Mouse (Mus musculus) forebrain, embryonic 10.5 days (tissue): Measurements from ENCODE around the gene Rab12. TPM values are rescaled to one million over a fixed set of nuclear protein-coding genes. Genes with fewer than 3 reads are reported as not detected.

ENCODE experiments used
- DNase-seq: peaks from one replicate; pipeline ENCODE4 v3.0.0-alpha.2; 2017; ENCODE audit warnings: low spot score; ENCODE audit errors: extremely low spot score
- H3K27ac ChIP-seq: fragments of 300-500 bp; sonication (generic); 2 replicates; pipeline ENCODE4 v1.5.1; 2016; ENCODE audit warnings: mild to moderate bottlenecking
- H3K27me3 ChIP-seq: fragments of 300-500 bp; sonication (generic); 2 replicates; pipeline ENCODE4 v1.6.1; 2016; ENCODE audit warnings: mild to moderate bottlenecking; ENCODE audit not compliant: poor library complexity, severe bottlenecking
- H3K36me3 ChIP-seq: fragments of 300-500 bp; sonication (generic); replicated peaks from 2 replicates; pipeline ENCODE4 v1.6.1; 2016; ENCODE audit warnings: mild to moderate bottlenecking, moderate library complexity
- H3K4me1 ChIP-seq: fragments of 300-500 bp; sonication (generic); 2 replicates; pipeline ENCODE4 v1.6.1; 2016
- H3K4me3 ChIP-seq: fragments of 300-500 bp; sonication (generic); 2 replicates; pipeline ENCODE4 v1.5.1; 2016; ENCODE audit warnings: mild to moderate bottlenecking, moderate library complexity
- H3K9me3 ChIP-seq: fragments of 300-500 bp; sonication (generic); 2 replicates; pipeline ENCODE4 v1.6.1; 2016; ENCODE audit warnings: mild to moderate bottlenecking, moderate library complexity
- WGBS: fragments of 180-500 bp; shearing (Covaris S2); methylation state at CpG from one replicate; pipeline ENCODE4 v1.1.7; 2016; 5-methylcytosine and 5-hydroxymethylcytosine counted together
- polyA plus RNA-seq: library from polyadenylated mRNA; unstranded; fragments of >200 nt; fragmentation: Nextera tagmentation; extraction: Ambion mirVana; gene quantifications from 2 replicates; pipeline ENCODE4 v1.2.1, GENCODE M21; 2016

Rab12 gene
- polyA plus RNA-seq, 1 experiment from 2014 or later: 24.8 TPM

DNA sequence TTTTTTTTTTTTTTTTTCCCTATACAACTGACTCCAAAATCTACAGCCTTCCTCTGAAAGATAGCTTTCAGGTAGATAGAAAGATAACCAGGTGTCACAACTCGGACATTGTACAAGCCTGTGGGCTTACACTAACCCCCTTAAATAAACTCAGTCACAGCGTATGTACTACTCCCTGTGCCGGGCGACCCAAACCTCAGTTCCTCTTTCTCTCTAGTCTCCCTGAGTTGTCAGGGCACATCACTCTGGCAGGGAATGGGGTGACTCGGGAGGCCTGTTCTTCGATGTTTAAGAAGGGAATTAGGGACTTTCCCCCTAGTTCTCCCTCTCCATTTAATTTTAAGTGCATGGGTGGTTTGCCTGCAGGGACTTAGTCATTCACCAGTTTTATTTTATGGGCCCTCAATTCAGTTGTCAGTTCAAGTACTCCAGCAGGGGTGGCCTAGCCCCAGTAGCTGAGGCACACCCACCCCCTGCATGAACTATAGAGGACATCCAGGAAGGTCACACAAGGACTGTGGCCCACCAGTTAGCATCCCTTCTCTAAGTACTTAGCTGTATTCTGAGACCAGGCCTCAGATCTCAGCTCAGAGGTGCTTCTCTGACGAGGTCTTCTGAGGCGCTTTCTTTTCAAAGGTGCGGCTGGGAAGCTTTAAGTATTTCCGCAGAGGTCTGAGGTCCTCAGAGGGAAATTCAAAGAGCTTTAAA, 5.1 kb downstream of the Rab12 start:
- Histone ChIP-seq H3K36me3 (peaks cover 52% of the 10 kb centered on the region), H3K27ac (no peak overlapping the region), H3K4me3 (no peak overlapping the region), H3K9me3 (no peaks in the 10 kb centered on the region), H3K4me1 (peaks cover 23% of the 10 kb centered on the region), H3K27me3 (no peaks in the 10 kb centered on the region)
- DNase-seq: no peak
- 90% methylated on average over 10 of the region's 10 CpGs for WGBS

DNA sequence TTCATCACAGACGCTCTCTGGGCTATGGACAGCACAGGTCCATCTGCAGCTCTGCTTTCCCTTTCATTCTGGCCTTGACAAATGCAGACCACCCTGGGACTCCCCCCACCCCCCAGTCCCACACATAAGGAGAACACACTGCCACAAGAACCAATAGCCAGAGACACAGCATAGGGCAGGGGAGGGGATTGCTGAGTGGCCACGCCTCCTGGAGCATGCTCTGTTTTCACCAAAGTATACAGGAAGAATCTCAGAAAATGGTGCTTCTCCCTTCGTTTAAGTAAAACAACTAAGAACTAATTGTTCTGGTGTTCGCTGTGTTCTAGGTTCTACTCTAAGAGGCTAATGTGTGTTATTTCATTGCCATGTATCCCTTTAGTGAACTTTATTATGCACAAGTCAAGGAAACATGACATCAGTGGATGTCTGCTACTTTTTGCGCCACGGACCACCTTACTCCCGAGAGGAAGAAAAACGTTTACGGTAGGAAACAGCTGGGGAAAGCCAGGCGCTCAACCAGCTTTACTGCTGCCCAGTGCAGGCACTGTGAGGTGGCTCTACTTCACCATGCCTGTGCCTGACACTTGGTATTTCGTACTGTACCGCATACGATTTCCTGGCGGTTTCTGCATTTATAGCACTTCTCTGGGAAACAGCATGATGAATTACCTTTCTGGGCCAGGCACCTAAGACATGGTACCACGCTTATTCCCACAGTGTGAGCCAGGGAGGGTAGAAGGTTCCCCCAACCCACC, 7.2 kb downstream of the Rab12 start:
- H3K4me3 ChIP-seq: no peak overlapping the region
- peaks cover 67% of the 10 kb centered on the region for H3K36me3 ChIP-seq
- 87% methylated on average over 15 of the region's 15 CpGs for WGBS
- H3K9me3 ChIP-seq: no peaks in the 10 kb centered on the region
- no peak for DNase-seq
- H3K4me1 ChIP-seq: peaks cover 7% of the 10 kb centered on the region
- no peak overlapping the region for H3K27ac ChIP-seq
- H3K27me3 ChIP-seq: no peaks in the 10 kb centered on the region

- DNase-seq: no peak
- WGBS: 63% methylated on average over 10 of the region's 10 CpGs
- Histone ChIP-seq H3K4me3 (no peak overlapping the region), H3K9me3 (no peaks in the 10 kb centered on the region), H3K27ac (no peak overlapping the region), H3K27me3 (no peaks in the 10 kb centered on the region), H3K4me1 (0 out of 2 replicates have a peak, but pooled peaks cover 3% of the 10 kb centered on the region), H3K36me3 (peaks cover 68% of the 10 kb centered on the region)
Observed at GRCm38 (mm10) chr17:66510221-66510683, 9.3 kb downstream of the Rab12 start.

- no peaks in the 10 kb centered on the region for H3K9me3 ChIP-seq
- peaks cover 71% of the 10 kb centered on the region for H3K36me3 ChIP-seq
- WGBS: 90% methylated on average over 9 of the region's 9 CpGs
- DNase-seq: no peak
- no peak overlapping the region for H3K4me3 ChIP-seq
- no peaks in the 10 kb centered on the region for H3K27me3 ChIP-seq
- H3K27ac ChIP-seq: no peak overlapping the region
- H3K4me1 ChIP-seq: 0 out of 2 replicates have a peak, but pooled peaks cover 3% of the 10 kb centered on the region
Observed at GRCm38 (mm10) chr17:66507049-66507954, 12.2 kb downstream of the Rab12 start.

GRCm38 (mm10) chr17:66504964-66505363, 14.6 kb downstream of the Rab12 start:
- no peak overlapping the region for H3K4me3 ChIP-seq
- no peaks in the 10 kb centered on the region for H3K9me3 ChIP-seq
- no peaks in the 10 kb centered on the region for H3K27me3 ChIP-seq
- peaks cover 76% of the 10 kb centered on the region for H3K36me3 ChIP-seq
- WGBS: 98% methylated on average over 8 of the region's 8 CpGs
- no peak for DNase-seq
- H3K4me1 ChIP-seq: 0 out of 2 replicates have a peak, but pooled peaks cover under 1% of the 10 kb centered on the region
- no peak overlapping the region for H3K27ac ChIP-seq

GRCm38 (mm10) chr17:66504248-66504647, 15.3 kb downstream of the Rab12 start:
- no peaks in the 10 kb centered on the region for H3K9me3 ChIP-seq
- H3K27me3 ChIP-seq: no peaks in the 10 kb centered on the region
- no peak overlapping the region for H3K4me3 ChIP-seq
- H3K27ac ChIP-seq: no peak overlapping the region
- H3K4me1 ChIP-seq: no peaks in the 10 kb centered on the region
- peaks cover 82% of the 10 kb centered on the region for H3K36me3 ChIP-seq
- 89% methylated on average over 2 of the region's 2 CpGs for WGBS
- no peak for DNase-seq

- Histone ChIP-seq H3K27ac (no peak overlapping the region), H3K27me3 (no peaks in the 10 kb centered on the region), H3K36me3 (peaks cover 85% of the 10 kb centered on the region), H3K9me3 (no peaks in the 10 kb centered on the region), H3K4me1 (no peaks in the 10 kb centered on the region), H3K4me3 (no peak overlapping the region)
- WGBS: 93% methylated on average over 9 of the region's 9 CpGs
- no peak for DNase-seq
Observed at GRCm38 (mm10) chr17:66503466-66503865, 16.1 kb downstream of the Rab12 start.

GRCm38 (mm10) chr17:66502865-66503264, 16.7 kb downstream of the Rab12 start:
- Histone ChIP-seq H3K27ac (no peak overlapping the region), H3K36me3 (peaks cover 85% of the 10 kb centered on the region), H3K27me3 (no peaks in the 10 kb centered on the region), H3K4me1 (no peaks in the 10 kb centered on the region), H3K4me3 (no peak overlapping the region), H3K9me3 (no peaks in the 10 kb centered on the region)
- no peak for DNase-seq
- WGBS: 92% methylated on average over 6 of the region's 6 CpGs

GRCm38 (mm10) chr17:66498598-66498997, 20.9 kb downstream of the Rab12 start:
- WGBS: 96% methylated on average over 14 of the region's 14 CpGs
- no peak for DNase-seq
- no peak overlapping the region for H3K27ac ChIP-seq
- H3K4me1 ChIP-seq: no peaks in the 10 kb centered on the region
- peaks cover 96% of the 10 kb centered on the region for H3K36me3 ChIP-seq
- no peaks in the 10 kb centered on the region for H3K9me3 ChIP-seq
- H3K27me3 ChIP-seq: no peaks in the 10 kb centered on the region
- H3K4me3 ChIP-seq: no peak overlapping the region

- WGBS: 96% methylated on average over 9 of the region's 9 CpGs
- peaks cover 83% of the 10 kb centered on the region for H3K36me3 ChIP-seq
Observed at GRCm38 (mm10) chr17:66496589-66496988, 22.9 kb downstream of the Rab12 start.

DNA sequence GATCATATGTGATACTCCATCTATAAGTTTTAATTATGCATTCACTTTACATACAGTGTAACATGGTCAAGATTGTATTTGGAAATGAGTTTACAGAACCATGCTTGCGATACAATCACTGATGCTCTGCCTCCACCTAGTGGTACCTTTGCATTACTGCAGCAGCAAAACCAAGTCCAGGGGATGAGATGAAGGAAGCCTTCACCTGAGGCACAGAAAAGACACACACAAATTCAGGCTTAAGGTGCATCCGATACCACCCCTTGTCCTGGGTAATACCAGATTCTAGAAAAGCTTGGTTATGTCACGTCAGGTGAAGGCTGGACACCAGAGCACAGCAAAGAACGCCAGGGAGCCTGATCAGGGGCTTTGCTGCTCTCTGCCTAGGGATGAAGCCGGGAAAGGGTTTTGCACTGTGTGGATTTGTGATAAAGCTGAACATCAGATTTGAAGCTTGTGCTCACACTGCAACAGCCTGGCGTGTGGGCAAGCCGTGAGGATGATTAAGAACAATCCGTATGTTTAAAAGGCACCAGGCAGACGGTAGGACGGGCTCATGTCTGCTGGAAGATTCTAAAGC, 29.4 kb downstream of the Rab12 start:
- Histone ChIP-seq H3K4me3 (no peak overlapping the region), H3K27ac (no peak overlapping the region), H3K9me3 (no peaks in the 10 kb centered on the region), H3K27me3 (peaks cover 1% of the 10 kb centered on the region; the same call in 1 of the 2 replicates), H3K36me3 (peaks cover 18% of the 10 kb centered on the region), H3K4me1 (no peaks in the 10 kb centered on the region)
- DNase-seq: peak; percentile 57
- WGBS: 46% methylated on average over 10 of the region's 10 CpGs

More at GRCm38 (mm10) chr17:66496589-66496988, 22.9 kb downstream of the Rab12 start:
- DNase-seq: no peak
- Histone ChIP-seq H3K9me3 (no peaks in the 10 kb centered on the region), H3K4me1 (no peaks in the 10 kb centered on the region), H3K27ac (no peak overlapping the region), H3K4me3 (no peak overlapping the region), H3K27me3 (no peaks in the 10 kb centered on the region)

- Histone ChIP-seq H3K4me1 (peaks cover 14% of the 10 kb centered on the region), H3K27me3 (peaks cover 18% of the 10 kb centered on the region), H3K9me3 (no peaks in the 10 kb centered on the region), H3K27ac (no peak overlapping the region), H3K4me3 (no peak overlapping the region), H3K36me3 (no peaks in the 10 kb centered on the region)
- WGBS: 89% methylated on average over 6 of the region's 6 CpGs
- no peak for DNase-seq
Observed at GRCm38 (mm10) chr17:66486576-66486975, 33.0 kb downstream of the Rab12 start.
